Mouse (Mus musculus) cerebellum, adult 11-12 months (tissue): ENCODE measurements around the gene Ets2.

Experiments
- DNase-seq: peaks from one replicate; pipeline ENCODE4 v3.0.0; 2022

Ets2 gene

DNA sequence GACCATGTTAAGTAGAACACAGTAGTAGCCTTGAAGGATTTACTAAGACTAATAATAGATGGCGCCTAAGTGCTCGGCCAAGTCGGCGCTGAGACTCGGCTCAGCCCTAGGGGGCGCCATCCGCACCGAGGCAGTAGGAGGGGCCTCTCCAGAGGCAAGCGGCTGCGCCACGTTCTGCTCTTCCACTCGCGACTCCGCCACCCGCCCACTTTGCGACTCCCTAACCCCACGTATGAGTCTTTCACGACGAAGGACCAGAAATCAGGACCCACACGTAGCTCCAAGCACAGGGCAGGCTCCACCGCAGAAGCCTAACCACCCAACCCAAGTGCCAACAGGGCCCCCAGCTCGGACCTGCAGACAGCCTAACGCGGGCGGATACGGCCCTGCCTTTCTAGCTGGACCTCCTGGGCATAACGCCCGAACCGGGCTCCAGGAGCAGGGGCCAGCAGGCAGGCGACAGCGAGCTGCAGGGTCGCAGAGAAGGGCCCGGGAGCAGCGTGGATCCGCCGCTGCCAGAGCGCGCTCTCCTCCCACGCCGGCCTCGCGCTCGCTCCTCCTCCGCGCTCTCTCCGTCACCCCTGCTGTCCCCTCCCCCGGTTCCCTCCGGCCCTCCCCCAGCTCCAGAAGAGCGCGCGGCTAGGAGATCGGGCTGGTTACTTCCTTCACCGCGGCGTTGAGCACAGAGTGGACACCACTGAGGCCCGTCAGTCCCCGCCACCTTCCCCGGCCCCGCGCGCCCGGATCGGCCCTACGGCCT is at the start of gene Ets2:
TSS of gene Ets2 (plus strand) at position 274 of the 760 bp plus-strand sequence.
- DNase-seq = peak; percentile 90

DNA sequence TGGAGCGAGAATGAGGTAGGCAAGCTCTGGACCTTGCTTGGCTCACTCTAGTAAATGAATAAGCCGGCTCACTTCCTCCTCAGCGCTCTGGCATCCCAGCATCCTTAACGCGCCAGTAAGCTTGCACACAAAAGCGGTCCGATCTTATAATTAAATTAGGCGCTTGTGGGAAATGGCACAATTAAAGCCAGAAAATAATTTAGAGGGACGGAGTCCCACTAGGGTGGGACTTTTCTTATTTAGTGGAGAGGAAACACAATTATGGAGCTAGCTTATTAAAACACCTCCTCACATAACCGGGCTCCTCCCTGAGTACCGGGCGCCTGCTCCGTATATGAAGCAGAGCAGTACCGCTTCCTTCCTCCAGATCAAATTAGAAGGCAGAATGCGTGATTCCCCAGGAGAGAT is 47.7 kb upstream of the Ets2 start:
- DNase-seq = no peak

DNA sequence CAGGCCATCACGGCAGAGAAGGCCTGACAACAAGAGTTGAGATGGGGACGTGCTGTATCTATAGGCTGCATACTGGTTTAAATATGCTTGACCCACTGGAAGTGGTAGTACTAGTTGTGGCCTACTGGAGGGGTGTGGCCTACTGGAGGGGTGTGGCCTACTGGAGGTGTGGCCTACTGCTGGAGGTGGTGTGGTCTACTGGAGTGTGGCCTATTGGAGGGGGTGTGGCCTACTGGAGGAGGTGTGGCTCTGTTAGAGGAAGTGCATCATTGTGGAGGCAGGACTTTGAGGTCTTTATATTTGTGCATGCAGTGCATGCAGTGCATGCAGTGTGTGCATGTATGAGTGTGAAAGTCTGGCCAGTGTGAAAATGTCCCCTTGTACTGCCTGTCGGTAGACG is 45.3 kb upstream of the Ets2 start:
- no peak for DNase-seq

DNA sequence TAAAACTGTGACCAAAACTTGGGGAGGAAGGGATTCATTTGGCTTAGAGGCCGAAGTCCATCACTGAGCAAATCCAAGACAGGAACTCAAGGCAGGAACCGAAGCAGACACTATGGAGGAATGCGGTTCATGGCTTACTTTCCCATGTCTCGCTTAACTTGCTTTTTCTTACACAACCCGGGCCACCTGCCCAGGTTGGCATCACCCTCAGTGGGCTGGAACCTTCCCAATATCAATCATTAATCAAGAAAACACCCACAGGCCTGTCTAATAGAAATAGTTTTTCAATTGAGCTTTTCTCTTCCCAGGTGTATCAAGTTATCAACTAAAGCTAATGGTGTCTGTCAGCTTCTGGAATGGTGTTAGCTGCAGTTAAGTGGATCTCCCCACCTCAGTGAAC is 44.7 kb upstream of the Ets2 start:
- no peak for DNase-seq

DNA sequence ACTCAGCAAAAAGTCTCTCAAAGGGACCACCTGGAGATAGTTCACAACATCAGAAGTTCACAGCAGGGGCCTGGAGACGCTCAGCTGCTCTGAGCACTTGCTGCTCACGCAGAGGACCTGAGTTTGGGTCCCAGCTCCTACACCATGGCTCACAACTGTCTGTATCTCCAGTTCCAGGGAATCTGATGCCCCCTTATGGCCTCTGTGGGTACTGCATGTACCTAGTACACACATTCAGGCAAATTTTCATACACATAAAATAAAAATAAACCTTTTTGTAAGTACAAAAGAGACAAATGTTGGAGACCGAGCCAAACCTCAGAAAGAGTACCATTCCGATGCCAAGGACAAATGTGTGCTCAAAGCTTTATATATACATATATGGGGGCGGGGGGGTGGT is 44.1 kb upstream of the Ets2 start:
- DNase-seq = no peak

DNA sequence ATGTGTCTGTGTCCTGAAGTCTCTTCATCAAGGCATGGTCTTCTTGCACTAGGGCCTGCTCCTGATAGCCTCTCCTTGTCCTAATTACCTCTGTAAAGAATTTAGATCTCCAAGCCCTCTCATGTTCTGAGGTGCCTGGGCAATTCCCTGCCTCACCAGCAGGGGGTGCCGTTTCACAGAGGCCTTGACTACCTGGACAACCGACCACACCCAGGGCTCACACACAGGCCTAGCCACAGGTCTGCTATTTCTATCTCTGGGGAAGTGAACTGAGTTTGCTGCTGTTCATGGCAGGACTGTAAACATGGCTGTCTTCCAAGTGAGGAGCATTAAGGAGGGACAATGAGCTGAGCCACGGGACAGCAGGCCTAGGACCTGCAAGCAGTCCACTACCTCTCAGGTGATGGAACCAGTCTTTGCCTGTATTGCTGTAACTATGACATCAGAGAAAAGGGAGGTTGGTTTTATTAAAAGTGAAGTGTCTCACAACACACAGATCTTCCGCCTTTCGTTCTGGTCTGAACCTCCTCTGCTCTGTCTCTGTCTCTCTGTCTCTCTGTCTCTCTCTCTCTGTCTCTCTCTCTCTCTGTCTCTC is 42.9 kb upstream of the Ets2 start:
- peak; percentile 7 for DNase-seq

DNA sequence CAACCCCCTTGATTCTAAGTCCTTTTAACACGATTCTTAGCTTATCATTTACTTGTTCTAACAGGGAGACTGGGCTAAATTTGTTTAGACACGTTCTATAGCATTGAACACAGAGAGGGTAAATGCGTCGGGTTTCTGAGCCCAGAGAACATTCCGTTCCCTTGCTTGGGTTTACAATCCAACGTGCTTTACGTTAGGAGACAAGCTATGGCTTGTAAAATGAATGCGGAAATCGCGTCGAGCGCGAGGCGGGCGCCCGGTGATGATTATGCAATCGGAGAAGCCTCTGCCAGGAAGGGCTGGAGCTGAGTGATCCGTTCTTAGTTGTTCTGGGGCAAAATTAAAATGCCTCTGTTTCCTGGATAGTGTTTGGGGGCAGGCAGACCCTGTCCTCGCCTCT is 42.4 kb upstream of the Ets2 start:
- DNase-seq = no peak

DNA sequence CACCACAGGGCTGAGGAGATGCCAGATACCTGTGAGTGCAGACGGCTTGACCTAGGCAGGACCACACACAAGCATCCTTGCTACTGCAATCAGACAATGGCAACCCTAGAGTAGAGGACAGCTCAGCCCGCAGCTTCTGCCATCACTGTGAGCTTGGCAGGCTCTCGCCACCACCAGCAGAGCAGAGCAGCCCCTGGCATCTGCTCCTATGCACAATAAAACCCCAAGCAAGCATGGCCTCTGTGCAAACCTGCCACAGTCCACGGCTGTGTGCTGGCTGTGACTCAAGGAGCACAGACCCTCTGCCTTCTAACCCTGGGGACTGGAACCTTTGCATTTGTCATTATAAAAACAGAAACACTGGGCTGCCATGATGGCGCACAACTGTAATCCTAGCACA is 41.0 kb upstream of the Ets2 start:
- peak; percentile 51 for DNase-seq

DNA sequence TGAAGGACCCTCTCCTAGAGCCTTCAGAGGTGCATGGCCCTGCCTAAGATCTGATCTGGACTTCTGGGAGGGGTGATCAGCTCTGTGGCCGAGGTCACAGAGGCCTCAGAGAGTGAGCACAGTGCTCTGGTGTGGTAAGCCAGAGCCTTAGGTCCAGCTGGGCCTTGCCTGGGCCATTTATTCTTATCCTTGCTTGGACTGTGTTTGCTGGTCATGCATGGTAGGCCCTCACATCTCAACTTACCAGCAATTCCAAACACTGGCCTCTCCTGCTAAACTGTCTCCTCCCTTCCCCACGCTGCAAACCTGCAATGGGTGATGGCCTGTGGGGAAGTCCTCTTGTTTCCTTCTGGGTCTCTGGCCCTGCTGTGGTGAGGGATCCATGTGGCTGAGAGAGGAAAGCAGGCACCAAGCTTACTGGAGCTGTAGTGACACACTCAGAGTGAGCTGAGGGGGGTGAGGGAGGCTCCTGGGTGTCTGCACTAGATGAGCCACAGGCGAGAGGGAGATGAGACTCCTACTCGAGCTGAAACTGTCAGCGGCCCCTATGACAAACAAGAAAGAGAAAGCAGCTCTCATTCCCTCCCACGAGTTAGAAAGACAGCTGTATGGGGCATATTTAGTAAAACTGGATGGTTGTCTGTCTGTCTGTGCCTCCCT is 36.3 kb upstream of the Ets2 start:
- DNase-seq = no peak

DNA sequence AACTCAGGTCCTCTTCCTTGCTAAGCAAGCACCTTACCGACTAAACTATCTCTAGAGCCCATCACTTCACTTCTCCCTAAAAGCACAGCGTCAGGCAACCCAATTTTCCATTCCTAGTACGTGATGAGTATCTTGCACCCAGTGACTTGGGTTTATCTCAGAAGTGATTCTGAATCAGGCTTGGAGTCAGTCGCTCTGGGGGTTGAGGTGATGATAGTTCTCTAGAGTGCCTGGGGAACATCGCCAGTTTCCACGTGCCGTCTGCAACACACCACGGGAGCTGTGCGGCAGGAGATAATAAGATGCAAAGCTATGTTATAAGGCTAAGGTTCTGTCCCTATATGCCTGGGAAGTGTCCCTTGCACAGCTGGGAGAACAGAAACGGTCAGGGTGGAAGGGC is 35.6 kb upstream of the Ets2 start:
- no peak for DNase-seq

DNA sequence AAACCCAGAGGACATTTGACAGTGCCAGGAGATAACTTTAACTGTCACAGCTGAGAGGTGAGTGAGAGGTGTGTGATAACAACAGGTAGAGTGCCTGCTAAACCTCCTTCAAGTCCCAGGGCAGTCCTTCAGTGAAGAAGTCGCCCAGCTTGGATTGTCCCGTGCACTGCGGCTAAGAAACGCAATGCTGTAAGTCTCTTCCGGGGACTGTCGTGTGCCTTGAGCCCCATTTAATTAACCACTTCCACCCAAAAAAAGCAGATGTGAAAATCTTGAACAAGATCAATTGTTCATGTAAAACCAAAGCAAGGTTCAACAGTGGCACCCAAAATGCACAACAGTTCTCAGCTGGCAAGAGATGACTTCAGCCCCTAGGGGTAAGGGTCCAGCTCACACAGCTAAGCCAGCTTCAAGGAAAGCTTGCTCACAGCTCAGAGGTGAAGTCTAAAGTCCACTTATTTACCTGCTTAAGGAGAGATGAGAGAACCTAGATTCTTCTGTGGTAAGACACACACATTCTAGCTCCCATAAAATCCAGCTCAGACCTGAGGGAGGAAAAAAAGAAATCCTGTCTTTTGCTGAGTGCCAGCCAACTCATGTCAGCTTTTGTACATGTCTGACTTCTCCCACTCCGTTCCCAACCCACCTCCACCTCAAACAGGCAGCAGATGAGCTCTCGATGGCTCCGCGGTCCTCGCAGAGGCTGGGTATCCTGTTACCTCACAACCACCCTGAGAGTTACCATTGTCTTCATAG is 34.3 kb upstream of the Ets2 start:
- DNase-seq = no peak

DNA sequence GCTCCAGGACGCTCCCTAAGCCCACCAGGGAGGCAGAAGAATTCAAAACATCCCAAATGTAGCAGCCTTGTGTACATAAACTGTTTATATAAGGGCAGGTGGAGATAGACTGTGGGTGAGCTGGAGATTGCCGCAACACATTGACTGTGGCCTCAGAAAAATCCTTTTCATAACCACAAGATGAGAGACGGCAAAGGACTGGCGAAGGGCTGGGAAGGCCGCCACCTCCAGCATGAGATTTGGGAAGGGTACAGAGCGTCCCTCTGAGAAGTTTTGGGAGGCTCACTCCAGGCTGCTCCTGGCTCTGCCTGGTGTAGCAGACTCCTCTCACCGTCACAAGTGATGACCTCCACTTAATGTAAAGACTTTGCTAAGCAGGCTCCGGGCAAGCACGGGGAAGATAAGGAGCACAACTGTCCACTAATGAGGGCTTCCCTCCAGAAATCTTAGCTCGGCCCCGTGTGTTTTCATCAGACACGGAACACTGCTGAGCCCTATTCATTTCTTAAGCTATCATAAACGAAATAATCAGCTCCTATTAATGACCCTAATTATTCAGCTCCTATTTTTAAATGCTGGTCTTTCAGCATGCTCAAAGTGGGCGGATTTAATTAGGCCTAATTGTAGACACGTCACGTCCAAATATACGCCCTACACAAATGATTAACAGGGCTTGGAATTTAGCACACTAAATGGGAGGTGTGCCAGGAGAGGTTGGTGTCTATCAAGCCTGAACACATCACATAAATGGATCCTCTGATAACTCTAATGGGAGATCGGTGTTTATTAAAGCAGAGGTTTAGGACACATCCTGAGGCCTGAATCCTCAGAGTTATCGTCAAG is 33.5 kb upstream of the Ets2 start:
- DNase-seq = no peak

DNA sequence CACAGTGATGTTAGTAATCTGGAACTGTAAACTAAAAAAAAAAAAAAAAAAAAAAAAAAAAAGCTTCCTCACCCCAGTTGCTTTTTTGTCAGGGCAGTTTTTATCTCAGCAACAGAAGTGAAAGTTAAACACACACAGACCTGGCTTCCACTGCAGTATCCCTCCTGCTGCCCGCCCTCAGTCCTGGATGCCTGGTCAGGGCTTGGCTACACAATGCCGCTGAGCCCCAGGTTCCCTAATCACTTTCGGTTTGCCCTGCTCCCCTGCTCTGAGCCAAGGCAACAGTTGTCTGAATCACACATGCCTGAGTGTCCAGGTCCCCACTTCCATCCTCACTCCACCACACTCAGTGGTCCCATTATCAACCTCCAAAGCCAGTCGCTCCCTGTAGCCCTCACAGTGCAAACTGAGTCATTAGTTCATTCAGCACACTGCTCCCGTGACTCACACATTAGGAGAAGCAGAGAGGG is 27.4 kb upstream of the Ets2 start:
- no peak for DNase-seq

DNA sequence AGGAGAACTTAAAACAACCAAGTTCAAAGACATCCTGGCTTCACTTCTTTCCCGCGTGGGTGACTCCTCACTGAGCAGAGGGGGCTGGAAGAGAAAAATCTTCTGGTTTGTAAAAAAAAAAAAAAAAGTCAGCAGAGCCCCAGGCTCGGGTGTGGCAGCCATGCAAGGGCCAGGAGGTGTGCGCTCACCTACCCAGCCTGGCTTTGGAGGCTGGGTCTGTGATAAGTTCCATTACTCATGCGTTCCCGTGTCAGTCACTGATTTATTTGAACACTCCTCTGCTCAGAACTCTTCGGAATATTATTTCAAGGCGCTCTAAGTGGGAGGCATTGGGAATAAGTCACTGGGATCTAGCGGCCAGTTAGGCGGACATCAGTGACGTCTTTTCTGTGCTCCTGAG is 26.7 kb upstream of the Ets2 start:
- DNase-seq = no peak

DNA sequence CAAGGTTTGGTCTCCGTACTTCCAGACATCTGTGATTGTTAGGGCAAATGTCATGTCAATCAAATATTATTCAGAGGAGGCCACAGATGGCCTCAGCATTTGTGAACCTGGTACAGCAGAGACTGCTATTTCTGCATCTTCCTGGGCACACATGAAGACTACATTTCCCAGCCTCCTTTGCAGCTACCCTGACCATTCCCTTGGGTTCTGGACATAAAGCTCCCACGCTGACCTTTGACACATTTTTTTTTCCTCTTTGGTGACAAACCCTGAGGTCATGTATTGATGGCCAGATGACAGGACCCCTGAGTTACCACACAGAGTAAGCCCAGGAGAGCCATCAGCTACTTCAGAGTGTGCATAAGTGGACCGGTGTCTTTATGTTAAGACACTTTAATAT is 25.2 kb upstream of the Ets2 start:
- no peak for DNase-seq

DNA sequence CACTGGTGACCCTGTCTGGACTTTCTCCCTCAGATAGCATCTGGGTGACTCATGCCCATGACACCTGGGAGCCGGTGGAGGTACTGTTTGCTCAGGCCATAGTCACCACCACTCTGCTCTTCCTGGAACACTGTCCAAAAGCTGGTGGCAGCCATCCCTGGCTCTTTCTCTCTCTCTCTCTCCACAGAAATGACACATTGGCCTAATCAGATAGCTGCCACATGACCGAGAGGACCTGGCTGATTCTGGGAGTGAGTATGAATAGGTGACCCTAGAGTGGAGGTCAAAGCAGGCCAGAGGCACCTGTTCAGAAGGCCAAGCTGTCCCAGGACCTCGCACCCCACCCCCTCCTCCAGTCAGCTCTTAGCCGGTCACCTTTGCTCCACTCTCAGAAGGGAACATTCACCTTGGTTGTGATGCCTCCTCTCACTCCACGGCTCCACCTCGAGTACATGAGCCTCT is 19.4 kb upstream of the Ets2 start:
- DNase-seq = no peak

DNA sequence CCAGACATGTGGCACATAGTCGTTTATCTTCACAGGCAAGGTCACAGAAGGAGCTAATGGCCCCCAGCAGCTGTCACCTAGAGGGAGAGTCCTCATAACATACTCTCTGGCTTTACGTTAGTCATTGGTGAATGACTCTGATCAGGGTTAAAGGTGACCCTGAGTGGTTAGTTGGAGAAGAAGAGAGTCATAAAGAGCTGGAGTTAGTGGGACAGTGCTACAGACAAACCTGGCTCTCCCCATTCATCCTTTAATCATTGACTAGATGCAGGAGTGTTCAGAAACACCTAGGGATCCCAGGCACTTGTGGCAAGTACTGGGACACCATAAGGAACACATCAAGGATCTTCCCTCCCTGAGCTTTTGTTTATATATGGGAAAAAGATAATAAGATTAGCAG is 16.1 kb upstream of the Ets2 start:
- no peak for DNase-seq

DNA sequence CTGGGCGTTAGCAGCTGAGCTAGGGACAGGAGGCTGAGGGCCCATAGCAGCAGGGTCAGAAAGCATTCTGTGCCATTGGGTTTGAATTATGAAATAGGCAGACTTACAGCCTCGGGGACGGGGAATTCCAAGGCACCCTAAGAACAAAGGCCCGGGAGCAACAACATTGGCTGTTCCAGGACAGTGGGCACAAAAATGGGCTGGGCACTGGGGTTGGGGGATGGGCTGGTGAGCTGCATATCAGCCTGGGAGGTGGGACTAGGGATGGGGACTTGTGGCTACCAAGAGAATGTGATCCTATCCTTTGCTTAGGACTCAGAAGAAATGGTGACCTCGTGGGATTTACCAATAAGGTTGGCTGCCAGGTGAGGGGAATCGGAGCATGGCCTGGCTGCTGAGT is 15.6 kb upstream of the Ets2 start:
- no peak for DNase-seq

DNA sequence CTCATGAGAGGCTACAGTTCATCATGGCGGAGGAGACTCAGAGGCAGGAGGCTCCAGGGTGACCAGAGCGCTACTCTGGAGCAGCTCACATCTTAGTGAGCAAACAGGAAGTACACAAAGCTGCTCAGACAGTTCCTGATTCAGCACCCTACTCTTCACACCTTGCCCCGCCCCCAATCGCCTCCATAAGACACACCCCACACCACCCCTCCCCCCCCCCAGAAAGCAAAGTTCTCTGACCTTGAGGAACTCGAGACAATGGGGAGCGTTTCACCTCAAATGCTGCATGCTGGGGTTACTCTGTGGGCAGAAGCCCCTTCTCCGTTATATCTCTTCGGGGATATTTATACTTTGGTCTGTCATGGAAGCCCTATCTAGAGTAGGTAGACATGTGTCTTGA is 15.0 kb upstream of the Ets2 start:
- DNase-seq = no peak

DNA sequence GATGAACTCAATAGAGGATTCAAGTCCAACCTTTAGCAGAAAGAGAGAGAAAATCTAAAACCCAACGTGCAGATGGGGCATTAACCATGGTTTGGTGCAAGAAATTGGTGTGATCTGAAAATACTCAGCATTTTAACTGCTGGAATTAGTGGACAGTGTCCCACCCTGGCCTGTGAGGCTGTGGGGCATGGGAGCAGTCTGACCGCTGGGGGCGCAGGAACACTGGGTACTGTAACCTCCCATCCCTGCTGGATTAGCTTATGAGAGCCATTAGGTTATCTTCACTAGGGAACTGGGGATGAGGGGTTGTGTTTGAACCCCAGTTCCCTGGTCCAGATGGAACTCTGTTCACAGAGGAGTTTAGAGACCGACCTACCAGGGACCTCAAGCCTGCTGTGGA is 13.9 kb upstream of the Ets2 start:
- no peak for DNase-seq

DNA sequence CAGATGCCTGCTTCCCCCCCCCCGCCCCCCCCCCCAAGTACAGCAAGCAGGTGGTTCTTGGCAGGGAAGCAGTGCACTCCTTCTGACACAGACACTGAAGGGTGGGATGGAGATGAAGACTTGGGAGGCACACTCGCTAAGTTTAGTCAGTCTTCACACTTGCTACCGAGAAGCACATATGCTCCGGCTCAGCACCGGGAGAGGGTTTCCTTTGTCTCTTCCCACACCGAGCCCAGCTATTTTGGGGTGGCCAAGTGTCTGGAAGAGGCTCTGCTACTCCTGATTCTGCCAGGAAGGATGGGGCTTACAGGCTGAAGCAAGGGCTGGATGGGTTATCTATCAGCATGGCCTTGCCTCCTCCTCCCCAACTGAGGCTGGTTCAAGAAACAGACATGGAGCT is 5.3 kb upstream of the Ets2 start:
- no peak for DNase-seq

DNA sequence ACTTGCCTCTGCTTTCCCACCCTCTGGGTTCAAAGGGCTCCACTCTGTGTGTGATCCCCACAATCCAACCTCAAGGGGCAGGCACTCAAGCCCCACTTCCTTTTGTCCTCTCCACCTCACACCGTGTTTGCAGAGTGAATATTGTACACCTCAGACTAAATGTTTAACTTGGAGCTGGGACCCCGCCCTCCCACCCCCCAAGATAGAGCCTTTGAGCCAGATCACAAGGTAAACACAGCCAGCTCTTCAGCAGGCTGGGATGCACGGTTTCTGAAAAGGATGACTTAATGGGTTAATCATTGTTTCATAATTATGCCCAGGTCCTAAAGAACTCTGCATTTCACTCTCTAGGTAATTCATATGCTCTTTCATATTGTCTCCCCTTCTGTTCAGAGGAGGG is 2.2 kb upstream of the Ets2 start:
- no peak for DNase-seq

DNA sequence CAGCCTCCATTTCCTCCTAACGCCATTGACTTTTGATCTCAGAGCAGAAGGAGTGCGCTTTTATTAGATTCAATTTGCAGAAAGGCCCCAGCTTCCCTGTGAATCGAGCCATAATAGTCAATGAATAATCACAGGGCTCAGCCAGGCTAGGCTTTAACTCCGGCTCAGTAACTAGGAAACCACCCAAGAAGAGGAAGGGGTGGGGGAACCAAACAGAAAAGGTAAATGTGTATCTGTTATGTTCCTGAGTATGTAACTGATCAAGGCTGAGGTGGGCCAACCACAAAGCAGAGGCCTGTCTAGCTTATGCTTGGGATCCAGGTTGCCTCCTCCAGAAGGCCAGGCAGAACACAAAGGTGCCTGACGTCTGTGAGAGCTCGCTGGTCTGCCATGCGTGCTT is 1.7 kb upstream of the Ets2 start:
- no peak for DNase-seq
